Mouse (Mus musculus) induced T-regulatory cell, adult 2 months (primary cell): ENCODE data around the gene Ryr1.
"Not testable (repeated sequence)": the region's sequence is repeated elsewhere in the genome, so short reads cannot be mapped to it uniquely, and the experiment has no call there.

Experiments
- DNase-seq: peaks from one replicate; pipeline ENCODE4 v3.0.0-alpha.2; 2012; ENCODE audit warnings: low read depth

Gene Ryr1

GRCm38 (mm10) chr7:28990766-28991273 lies 134.2 kb downstream of the Ryr1 start:
- DNase-seq = no peak

DNA sequence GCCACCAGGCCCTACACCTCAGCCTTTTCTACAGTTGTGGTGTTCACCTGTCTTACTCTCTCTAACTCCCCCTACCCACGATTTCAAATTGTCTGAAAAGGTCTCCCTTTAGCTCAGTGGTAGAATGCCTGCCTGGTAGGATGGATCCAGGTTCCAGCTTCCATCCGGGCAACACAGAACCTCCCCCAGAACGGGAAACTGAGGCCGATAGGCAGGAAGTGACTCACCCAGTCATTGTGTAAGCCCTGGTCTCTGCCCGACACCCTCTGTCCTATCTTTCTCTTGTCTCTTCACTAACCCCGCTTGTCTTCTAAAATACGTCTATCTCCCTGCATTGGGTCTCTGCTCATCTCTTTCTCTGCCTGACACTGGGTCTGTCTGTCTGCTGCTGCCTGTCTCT lies 139.8 kb downstream of the Ryr1 start:
- DNase-seq = no peak

DNA sequence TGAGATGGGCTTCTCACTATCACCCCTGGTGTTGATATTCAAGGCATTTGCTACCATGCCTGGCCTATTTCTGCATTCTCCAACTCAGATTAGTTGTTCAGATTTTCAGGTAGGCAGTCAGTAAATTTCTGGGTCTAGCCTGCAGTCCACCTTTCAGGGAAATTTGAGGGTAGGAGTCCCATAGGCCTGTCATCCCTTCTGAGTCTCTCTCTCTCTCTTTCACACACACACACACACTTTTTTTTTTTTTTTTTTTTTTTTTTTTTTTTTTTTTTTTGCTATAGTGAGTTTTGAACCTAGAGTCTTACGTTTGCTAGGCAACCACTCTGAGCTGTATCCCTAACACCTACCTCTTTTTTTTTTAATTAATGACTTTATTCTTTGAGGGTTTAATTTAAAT lies 140.5 kb downstream of the Ryr1 start:
- no peak for DNase-seq

DNA sequence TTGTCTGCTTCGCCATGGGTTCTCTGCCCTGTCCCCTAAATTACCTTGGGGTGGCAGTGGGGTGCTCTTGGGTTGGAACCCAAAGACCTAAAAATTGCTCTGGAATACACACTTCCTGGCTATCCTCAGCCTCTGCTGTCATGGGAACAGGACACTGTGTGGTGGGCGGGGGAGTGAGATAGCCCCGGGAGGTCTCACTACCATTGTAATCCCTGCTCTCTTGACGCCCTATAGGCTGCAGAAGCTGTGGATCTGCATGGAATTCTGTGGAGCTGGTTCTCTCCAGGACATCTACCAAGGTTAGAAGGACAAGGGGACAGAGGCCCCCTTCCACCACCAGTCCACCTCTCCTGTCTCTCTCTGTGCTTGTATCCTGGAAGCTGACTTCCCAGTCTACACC lies 141.1 kb downstream of the Ryr1 start:
- DNase-seq = no peak

GRCm38 (mm10) chr7:28983141-28983564 lies 141.8 kb downstream of the Ryr1 start:
- DNase-seq = peak; percentile 65

- DNase-seq = peak; percentile 91
These were observed 142.5 kb downstream of the Ryr1 start for GRCm38 (mm10) chr7:28982274-28983013.

- peak; percentile 100 for DNase-seq
These were observed 143.2 kb downstream of the Ryr1 start, which contains the start of the genes Eif3k and Map4k1 for GRCm38 (mm10) chr7:28981651-28982273. TSS of gene Eif3k (minus strand) at chr7:28981864. TSS of gene Map4k1 (plus strand) at chr7:28982050.

GRCm38 (mm10) chr7:28977556-28977955 lies 147.4 kb downstream of the Ryr1 start:
- DNase-seq = no peak

GRCm38 (mm10) chr7:28973025-28973424 lies 152.0 kb downstream of the Ryr1 start:
- no peak for DNase-seq

DNA sequence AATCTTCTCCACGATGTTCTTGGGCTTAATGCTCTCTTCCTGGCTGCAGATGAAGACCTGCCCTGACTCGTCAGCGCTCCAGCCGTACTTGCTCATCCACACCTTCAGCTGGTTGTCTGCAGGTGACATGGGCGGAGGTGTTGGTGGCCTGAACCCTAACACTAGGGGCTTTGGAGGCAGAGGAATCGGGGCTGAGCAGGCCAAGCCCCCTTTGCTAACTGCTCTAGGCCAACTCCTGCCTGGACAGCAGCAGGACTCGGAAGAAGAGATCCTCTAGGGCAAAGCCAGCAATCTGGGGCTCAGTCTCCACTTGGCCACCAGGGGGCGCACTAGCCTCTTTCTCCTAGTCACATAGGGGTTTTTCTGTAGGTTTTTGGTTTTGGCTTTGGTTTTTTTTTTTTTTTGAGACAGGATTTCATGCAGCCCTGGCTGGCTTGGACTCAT lies 152.4 kb downstream of the Ryr1 start:
- peak; percentile 91 for DNase-seq

DNA sequence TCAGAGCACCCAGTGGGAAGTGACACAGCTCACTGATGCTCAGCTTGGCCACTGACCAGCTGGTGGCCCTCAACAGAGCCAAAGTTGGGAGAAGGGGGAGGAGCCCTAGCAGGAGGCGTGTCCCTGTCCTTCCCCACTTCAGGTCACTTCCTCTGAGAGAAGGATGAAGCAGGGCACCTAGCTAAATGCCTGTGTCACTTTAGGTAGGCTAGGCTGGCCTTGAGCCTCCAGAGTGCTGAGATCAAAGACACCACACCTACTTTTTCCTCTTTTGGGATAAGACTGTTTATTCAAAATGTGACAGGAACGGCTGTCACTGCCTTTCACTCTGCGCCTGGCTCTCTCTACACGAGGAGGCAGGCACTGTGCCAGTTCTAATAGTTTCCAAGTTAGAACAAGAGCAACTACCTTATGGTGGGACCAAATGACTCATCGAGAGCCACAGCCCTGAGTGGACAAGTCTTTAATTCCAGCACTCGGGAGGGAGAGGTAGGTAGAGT lies 153.2 kb downstream of the Ryr1 start:
- no peak for DNase-seq

- no peak for DNase-seq
These were observed 153.9 kb downstream of the Ryr1 start for GRCm38 (mm10) chr7:28971029-28971428.

DNA sequence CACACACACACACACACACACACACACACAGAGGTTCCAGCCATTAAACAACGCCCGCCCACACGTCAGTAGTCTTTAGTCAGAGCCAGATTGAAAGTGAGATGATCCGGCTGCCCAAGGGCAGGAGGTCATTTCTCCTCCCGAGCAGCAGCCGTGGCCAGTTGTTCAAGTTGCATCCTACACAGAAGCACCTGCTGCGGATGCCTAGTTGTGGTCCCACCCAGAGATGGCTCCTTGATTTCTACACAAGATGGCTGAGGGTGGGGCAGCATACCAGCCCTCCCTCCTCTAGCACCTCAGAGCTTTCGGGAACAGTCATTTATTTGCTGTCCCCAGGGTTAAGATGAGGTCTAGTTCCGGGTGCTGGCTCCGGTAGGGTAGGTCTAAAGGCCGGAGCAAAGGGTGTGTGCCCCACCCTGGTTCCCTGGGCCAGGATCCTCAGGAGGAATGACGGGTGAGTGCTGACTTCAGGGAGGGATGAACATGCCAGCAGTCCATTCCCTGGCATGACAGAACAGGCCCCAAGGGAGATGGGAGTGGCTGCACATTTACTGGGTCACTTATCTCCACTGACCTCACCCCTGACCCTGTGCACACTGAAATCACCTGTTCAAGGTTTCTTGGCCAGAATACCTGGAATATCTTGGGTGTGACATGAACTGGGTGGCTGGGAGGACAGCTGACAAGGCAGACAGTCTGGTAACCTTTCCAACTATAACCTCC lies 155.1 kb downstream of the Ryr1 start:
- no peak for DNase-seq

DNA sequence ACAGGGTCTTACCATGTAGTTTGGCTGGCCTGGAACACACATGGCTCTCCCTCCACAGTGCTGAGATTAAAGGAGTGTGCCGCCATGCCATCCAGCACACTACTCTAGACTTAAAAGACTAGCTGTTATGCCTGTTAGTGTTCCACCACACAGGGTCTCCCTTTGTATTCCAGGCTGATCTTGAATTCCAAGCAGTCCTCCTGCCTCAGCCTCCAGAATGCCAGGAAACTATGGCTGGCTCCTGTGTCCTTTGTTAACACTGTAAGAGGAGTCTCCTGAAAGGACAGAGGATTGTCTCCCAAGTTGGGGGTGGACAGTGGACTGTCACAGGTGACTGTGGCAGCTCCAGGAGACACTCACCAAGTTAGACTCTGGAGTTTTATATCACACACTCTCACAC lies 155.7 kb downstream of the Ryr1 start:
- DNase-seq = no peak

DNA sequence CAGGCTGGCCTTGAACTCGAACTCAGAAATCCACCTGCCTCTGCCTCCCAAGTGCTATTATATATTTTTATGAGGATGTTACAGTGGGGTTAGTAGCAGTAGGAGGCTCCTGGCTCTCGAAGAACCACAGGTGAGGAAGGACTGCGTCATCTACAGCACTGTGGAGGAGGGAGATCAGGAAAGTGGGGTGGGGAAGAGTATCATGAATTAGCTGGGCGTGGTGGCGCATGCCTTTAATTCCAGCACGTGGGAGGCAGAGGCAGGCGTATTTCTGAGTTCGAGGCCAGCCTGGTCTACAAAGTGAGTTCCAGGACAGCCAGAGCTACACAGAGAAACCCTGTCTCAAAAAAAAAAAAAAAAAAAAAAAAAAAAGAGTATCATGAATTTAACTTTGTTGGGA lies 156.9 kb downstream of the Ryr1 start:
- not testable (repeated sequence) for DNase-seq

DNA sequence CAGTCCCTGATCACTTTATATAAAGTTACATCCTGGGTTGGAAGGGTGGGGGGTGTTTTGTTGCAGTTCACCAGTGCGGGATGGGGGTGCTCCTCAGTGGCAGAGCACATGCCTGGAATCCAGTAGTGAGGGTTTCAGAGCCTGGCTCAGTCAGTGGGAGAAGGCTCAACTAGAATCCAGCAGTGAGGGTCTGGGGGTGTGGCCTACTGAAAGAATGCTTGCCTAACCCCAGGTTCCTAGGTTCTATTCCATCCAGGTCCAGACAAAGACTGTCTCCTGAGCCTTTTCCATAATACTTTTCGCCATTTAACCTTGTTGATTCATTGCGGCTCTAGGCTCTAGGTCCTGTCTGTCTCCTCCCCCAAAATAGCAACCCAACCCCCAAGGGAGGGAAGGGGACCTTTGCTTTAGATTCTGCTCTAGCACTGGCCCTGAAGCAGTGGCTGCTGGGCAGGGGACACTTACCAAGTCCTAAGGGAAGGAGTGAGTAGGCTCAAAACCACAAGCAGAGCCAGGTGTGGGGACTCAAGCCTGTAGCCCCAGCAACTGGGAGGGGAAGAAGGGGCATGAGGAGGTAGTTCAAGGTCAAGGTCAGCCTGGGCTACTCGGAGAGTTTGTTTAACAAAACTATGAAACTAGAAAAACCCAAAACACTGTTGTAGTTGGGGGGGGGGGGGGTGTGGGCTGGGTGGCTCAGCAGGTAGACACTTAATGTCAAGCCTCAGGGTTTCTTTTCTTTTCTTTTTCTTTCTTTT lies 158.1 kb downstream of the Ryr1 start:
- no peak for DNase-seq

- no peak for DNase-seq
These were observed 158.8 kb downstream of the Ryr1 start for GRCm38 (mm10) chr7:28966181-28966580.

DNA sequence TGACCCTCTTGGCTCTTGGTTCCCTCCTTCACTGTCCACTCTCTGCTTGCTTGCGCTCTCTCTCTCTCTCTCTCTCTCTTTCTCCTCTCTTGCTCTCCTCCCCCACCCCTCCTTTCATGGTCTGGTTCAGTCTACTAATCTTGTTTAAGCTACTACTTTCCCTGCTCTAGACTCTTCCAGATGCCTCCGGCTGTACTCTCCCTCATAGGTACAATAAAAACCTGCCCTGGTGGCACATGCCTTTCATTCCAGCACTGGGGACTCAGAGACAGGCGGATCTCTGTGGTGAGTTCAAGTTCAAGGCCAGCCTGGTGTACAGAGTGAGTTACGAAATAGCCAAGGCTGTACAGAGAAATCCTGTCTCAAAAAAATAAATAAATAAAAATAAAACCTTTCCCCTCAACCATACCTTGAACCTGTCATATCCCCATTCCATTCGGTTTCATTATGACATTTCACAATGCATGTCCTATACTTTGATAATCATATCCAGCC lies 159.6 kb downstream of the Ryr1 start:
- DNase-seq = no peak

- no peak for DNase-seq
These were observed 161.5 kb downstream of the Ryr1 start for GRCm38 (mm10) chr7:28963399-28963923.

GRCm38 (mm10) chr7:28961927-28962670 lies 162.9 kb downstream of the Ryr1 start, which contains the start of gene Actn4:
TSS of gene Actn4 (minus strand) at chr7:28962340.
- peak; percentile 100 for DNase-seq

DNA sequence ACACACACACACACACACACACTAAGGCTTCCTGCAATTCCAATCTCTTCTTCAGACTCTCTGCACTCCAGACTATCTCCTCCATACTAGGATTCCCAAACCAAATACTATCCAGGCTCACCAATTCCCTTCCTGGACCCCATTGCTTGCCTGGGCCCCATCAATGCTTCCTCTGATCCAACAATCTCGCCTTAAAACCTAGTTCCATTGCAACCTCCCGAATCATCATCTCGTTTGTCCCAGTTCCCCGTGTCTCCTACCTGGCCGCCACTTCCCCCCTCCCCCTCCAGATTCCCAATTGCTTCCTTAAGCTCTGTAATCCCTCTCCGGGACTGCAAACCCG lies 163.4 kb downstream of the Ryr1 start:
- DNase-seq = no peak
